Mouse (Mus musculus): ENCODE results near the gene Creb3l2.

The Creb3l2 gene

DNA sequence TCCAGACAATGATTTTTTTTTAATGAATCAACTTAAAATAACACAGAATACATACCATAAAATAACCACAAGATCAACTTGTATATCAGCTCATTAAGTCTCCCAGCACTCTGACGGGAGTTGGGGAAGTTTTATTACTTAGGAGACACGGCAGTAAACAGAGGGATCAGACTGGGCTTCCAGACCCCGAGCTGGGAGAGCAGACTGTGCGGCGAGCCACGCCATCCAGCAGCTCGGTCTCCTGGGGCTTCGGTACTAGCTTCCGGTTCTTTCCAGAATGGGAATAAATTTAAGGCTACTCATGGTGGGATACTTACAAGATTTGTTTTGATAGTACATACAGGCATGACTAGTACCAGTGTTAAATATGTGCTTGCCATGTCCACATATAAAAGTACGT lies 109.1 kb downstream of the Creb3l2 start:
- no peak for TF ChIP-seq GATA4 (IDR thresholded peaks at IDR 0.05; ENCODE audit: insufficient replicate concordance, low read length)

DNA sequence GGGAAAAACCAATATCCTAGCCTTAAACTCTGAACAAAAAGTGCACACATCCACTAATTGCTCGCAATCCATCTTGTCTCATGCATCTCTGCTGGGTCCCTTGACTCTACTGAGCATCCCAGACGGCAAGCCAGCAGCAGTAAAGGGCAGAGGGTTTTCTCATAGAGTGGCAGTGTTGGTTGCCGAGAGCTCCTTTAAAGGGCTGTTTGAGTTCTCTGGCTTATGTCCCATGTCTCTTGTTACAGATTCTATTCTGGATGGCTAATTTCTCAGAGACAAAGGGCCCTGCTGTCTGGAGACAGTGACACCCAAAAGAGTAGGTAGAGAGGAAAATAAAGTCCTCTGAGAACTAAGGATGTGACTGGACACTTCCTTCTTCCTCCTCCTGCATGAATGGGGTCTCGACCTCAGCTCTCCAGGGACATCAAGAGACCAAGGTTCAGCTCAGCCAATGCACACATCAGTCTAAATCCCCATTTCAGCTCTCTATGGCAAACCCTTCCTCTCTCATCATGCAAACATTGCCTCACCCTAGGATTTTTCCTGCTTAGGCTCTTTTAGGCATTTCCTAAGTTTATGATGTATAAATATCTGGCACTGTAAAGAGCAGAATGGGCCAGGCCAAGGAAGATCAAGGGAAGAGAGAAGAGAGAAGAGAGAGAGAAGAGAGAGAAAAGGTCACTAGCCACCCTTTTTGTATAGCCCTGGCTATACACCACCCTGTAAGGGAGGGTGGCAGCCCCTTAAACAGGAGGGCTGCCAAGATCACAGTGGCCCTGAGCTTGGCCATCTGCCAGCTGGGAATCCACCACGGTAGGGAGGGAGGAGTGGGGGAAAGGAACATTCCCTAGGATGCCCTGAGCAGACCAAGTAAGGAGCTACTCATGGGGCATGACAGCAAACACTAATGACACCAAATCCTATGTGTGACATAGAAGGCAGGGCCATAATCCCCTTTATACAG lies 111.8 kb downstream of the Creb3l2 start:
- no peak for TF ChIP-seq GATA4 (IDR thresholded peaks at IDR 0.05; ENCODE audit: insufficient replicate concordance, low read length)

DNA sequence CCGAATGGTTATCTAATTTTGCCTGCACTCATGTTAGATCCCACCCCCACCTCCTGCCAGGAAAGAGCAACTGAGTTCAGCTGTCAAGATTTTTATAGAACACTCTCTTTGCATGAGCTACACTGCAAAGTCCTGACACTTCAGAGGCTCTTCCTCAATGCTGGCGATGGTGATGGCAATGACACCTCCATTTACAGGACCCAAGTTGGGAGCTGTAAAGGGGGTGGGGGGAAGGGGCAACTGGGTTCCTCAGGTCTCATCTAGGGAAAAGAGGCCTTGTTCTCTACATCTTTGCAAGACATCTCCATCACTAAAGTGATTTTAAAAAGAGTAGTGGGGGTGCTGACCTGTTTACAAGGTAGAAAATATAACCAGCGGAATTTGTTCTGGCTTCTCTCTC lies 112.6 kb downstream of the Creb3l2 start:
- TF ChIP-seq GATA4 (IDR thresholded peaks at IDR 0.05; ENCODE audit: insufficient replicate concordance, low read length) = no peak

DNA sequence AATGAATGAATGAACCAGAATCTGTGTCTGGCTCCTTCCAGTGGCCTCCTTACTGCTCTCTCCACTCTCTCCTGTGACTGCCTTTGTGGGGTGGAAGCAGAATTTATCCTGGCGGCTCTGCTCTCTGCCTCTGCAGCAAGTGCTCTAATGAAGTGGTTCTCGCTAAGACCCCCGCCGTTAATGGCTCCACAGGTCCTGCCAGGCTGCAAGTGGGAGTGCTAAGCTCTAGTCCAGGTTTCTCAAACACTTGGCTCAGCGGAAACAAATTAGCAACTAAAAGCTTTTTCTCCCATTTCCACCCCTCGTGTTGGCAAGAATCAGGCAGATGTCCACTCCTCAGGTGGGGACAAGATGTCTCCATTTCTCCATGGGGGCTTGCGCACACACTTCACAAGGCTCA lies 113.3 kb downstream of the Creb3l2 start:
- TF ChIP-seq GATA4 (IDR thresholded peaks at IDR 0.05; ENCODE audit: insufficient replicate concordance, low read length) = no peak

DNA sequence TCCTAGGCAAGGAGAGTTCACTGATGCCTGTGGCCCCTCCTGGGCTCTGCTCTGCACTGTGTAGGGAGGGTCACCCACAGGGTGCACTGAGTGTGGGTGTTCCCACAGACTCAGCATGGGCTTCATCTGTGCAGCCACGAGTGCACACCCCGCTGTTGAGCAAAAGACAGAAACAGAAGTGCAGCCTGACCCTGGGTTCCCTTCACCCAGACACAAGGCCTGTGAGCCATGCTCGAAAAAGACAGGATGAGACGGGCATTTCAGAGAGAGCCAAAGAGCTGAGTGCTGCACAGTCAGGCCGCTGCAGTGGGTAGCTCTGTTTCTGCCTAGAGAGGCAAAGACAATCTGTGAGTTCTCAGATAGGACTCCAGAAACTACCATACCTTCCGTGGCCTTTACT lies 114.4 kb downstream of the Creb3l2 start:
- no peak for TF ChIP-seq GATA4 (IDR thresholded peaks at IDR 0.05; ENCODE audit: insufficient replicate concordance, low read length)

DNA sequence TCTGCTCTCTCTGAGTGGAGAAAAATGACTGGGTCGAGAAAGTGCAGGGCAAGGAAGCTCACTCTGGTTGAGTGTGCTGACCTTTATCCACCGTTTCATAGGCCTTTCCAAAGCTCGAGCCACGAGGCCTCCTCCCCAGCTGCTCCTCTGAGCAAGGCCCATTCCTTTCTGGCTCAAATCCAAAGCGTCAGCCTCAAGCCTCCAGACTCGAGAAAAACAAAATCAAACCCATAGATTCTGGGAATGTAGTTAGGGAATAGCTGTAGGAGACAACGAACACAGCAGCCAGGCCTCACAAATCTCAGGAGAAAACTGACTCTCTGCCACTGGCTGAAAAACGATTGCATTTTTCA lies 115.4 kb downstream of the Creb3l2 start:
- TF ChIP-seq GATA4 (IDR thresholded peaks at IDR 0.05; ENCODE audit: insufficient replicate concordance, low read length) = no peak

DNA sequence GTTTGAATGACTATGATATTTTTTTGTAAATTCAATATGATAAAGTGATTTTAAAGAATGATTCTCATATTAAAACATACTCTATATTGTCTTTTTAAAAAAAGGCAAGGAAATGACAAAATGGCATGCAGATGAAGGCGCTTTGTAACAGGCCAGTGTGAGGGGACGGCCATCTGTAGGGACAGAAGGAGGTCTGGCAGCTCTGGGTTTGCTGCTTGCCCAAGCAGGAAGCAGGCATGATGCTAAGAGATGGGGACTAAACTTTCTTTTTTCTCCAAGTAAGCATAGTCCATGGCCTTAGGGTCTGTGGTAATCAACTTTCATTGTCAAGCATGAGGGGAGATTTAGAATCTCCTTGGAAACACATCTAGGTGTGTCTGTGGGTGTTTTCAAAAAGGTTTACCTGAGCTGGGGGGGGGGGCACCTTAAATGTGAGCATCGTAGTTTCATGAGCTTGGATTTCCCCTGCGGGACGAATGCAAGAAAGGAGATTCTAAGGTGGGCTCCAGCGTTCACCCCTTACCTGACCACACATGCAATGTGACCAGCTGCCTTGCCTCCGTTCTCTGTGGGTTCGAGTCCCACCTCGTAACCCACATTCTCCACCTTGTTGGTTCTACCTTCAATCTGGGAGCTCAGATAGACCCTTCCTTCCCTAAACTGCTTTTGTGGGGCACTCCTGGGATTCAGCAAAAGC lies 115.9 kb downstream of the Creb3l2 start:
- TF ChIP-seq GATA4 (IDR thresholded peaks at IDR 0.05; ENCODE audit: insufficient replicate concordance, low read length) = no peak

DNA sequence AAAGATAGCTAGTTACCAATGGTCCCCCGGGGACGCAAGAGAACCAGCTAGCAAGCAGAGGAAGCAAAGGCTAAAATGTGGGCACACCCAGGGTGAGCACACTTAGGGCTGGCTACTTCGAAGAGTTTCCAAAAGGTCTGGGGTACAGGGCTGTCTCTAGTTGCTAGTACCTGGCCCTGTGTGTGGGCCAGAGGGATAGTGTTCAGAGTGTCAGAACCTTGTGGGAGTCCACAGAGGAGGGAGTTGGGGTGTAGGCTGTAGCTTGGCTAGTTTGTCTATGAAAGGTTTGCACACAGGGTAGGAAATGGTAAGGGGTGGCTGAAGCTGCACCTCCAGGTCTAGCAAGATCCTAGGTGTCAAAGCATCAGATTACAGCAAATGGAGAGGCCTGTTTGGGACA lies 116.9 kb downstream of the Creb3l2 start:
- no peak for TF ChIP-seq GATA4 (IDR thresholded peaks at IDR 0.05; ENCODE audit: insufficient replicate concordance, low read length)

DNA sequence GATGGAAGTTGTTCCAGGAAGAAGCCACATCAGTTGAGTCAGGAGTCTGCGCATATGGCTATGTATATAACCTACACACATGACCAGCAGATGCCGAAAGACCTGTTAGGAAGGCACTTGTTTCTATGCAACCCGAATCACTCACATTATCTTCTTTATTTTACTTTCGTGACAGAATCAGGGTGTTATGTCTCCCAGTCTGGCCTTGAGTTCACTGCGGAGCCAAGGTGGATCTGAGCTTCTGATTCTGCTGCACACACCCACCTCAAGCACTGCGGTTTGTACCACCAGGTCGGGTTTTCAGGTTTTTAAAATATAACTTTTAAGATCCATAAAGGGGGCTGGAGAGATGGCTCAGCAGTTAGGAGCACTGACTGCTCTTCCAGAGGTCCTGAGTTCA lies 119.3 kb downstream of the Creb3l2 start:
- no peak for TF ChIP-seq GATA4 (IDR thresholded peaks at IDR 0.05; ENCODE audit: insufficient replicate concordance, low read length)

DNA sequence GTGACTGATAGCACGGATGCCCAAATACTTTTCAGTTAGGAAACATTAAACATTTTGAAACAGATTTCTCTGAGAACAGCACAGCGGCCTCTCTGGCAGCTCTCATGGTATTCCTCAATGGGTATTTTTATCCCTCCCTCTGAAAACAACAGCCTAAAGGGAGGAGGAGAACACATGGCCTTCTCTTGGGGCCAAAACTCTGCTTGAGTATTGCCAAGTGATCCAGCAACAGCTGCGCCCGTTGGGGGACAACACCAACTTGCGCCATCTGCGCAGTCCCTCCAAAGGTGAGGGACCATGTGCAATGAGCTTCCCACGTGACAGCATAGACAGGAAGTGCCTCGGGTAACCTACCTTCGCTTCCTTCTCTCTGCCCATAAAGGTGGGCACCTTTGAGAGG lies 119.9 kb downstream of the Creb3l2 start:
- TF ChIP-seq GATA4 (IDR thresholded peaks at IDR 0.05; ENCODE audit: insufficient replicate concordance, low read length) = no peak

DNA sequence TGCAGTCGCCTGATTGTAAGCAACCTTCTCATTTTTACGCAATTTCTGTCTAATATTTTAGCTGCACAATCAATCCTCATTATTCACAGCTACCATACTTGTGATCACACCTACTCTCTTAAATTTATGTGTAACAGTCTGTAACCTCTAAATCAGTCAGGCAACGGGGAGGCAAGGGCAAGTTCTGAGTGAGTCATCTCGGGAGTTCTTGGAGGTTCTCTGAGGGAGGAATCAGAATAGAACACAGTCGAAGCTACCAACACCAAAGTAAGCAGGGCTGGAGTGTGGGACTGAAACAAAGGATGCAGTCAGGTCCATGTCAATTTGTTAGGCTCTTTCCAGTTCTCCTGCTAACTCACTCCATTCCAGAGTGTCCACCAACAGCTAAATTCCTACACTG lies 124.0 kb downstream of the Creb3l2 start:
- TF ChIP-seq GATA4 (IDR thresholded peaks at IDR 0.05; ENCODE audit: insufficient replicate concordance, low read length) = no peak

DNA sequence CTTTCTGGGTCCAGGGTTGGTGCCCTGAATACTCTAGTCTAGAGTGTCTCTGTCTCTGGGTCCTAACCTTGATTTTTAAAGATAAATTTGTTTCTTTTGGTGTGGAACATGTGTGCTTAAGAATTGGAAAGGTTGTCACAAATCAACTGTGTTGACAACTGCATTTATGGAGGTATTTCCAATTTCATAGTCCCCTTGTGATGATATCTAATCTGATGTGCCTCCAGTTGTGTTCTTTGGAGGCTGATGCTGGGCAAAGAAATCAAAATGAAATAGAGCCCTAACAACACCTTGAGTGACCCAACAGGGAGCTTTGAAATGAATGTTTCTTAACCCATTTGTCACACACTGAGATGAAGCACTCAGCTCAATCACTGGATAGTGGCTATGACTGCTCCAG lies 126.5 kb downstream of the Creb3l2 start:
- no peak for TF ChIP-seq GATA4 (IDR thresholded peaks at IDR 0.05; ENCODE audit: insufficient replicate concordance, low read length)

DNA sequence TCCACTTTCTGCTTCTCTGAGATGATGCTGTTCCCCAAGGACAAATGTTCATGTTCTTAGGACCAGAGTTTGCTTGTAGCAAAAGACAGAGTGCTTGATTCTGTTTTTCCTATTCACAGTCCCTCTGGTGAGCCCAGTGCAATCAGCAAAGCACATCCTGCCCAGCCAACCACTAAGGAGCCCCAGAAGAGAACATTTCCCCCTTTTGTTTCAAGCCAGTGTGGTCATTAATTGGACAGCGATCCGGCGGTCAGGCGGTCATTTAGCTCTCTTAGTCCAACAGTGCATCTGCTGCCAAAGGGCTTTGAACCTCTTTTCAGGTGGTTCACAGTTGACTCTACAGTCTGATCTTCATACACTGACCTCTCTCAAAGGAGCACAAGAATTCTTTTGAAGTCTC lies 131.3 kb downstream of the Creb3l2 start:
- TF ChIP-seq GATA4 (IDR thresholded peaks at IDR 0.05; ENCODE audit: insufficient replicate concordance, low read length) = no peak

DNA sequence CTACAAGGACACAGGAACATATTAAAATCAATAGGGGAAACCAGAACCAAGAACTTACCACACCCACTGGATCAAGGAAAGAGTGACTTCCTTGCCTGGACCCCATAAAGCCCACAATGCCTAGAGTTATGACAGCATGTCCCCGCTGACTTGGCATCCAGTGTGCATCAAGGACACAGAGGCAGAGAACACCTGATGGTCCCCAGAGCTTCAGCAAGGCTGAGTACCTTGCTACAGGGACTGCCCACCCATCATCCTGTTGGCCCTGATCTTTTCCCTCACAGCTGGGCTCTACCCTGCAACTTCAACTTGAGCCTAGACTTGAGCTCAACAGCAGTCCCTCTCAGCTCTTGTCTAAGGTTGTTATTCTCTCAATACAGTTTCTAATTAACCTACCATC lies 135.3 kb downstream of the Creb3l2 start:
- no peak for TF ChIP-seq GATA4 (IDR thresholded peaks at IDR 0.05; ENCODE audit: insufficient replicate concordance, low read length)

DNA sequence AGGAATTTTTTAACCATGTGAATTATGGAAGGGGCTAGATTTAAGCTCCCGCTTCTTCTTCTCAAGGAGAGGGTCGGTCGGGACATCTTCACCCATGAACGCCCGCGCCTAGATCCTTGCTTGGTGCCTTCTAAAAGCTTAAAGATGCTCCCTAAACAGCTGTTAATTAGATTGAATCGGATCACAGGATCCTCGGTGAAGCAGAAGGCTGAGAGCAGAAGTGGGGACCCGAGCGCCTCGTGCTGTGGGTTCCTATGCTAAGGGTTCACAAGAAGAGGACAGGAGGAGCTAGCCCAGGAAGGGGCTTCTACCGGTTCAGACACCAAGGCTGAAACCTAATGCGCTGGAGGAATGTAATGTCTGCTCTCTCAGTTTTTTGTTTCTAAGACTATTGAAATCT lies 141.5 kb downstream of the Creb3l2 start:
- no peak for TF ChIP-seq GATA4 (IDR thresholded peaks at IDR 0.05; ENCODE audit: insufficient replicate concordance, low read length)
